Comparison of ENCODE assay signal across 21 mouse cellular contexts in the genomic region with DNA sequence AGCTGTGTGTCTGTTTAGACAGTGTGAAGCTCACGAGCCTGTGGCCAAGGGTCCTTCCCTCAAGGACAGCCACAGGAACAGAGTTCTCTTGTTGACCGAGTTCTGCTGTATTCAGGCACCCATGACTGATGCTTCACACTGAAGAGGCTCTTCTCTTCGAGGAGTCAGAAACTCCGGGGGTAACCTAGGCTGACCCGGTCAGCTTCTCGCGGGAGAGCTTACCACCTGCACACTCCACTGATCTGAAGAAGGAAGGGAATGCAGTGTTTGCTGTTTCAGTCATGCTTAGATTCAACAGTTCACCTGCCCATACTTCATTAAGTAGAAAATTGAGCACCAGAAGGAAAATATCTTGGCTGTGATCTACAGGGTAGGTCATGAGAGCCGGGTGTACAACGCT. TPM values are rescaled to one million over a fixed set of nuclear protein-coding genes. Genes with fewer than 3 reads are reported as not detected.
DNase-seq lines count a peak whose midpoint lies in the region; ATAC-seq and TF ChIP-seq lines count a peak whose summit lies in the region.
"Had no signal": no experiment of that assay in that cellular context is flagged by ENCODE, and none has a peak within 500 bp of the region (broad histone marks: within the 10 kb centered on the region; RNA-seq: fewer than 3 reads in every experiment).

No protein-coding gene starts in this region.

- H3K9ac ChIP-seq in kidney, embryonic 16.5 days (replicated peaks; ENCODE audit: low read length) = no peak overlapping the region
- H3K9ac ChIP-seq in lung, postnatal 0 days (replicated peaks; ENCODE audit: low read depth) = no peak overlapping the region
- H3K9ac ChIP-seq: embryonic facial prominence, embryonic 13.5 days; heart, embryonic 13.5 days; hindbrain, embryonic 12.5 days had no signal

- H3K27me3 ChIP-seq in kidney, embryonic 16.5 days (ENCODE audit: insufficient read depth, low read length) = no peaks in the 10 kb centered on the region
- no peaks in the 10 kb centered on the region for H3K27me3 ChIP-seq in lung, postnatal 0 days (replicated peaks; ENCODE audit: insufficient read depth, low read length)
- no peaks in the 10 kb centered on the region for H3K27me3 ChIP-seq in limb, embryonic 10.5 days (ENCODE audit: low read depth, poor library complexity, severe bottlenecking)
- H3K27me3 ChIP-seq: embryonic facial prominence, embryonic 13.5 days; heart, embryonic 13.5 days; hindbrain, embryonic 12.5 days had no signal

- no peak overlapping the region for H3K27ac ChIP-seq in kidney, embryonic 16.5 days (ENCODE audit: low read length)
- H3K27ac ChIP-seq in lung, postnatal 0 days (ENCODE audit: low read length) = no peak overlapping the region
- no peak overlapping the region for H3K27ac ChIP-seq in limb, embryonic 10.5 days
- H3K27ac ChIP-seq: embryonic facial prominence, embryonic 13.5 days; gastrocnemius, adult 2 months; heart, embryonic 13.5 days; hindbrain, embryonic 12.5 days had no signal

- H3K4me2 ChIP-seq in kidney, embryonic 16.5 days (replicated peaks; ENCODE audit: low read depth, low read length) = no peak overlapping the region
- H3K4me2 ChIP-seq in lung, postnatal 0 days (replicated peaks; ENCODE audit: low read depth, low read length) = no peak overlapping the region
- H3K4me2 ChIP-seq: embryonic facial prominence, embryonic 13.5 days; heart, embryonic 13.5 days; hindbrain, embryonic 12.5 days had no signal

- TF ChIP-seq EP300 in lung, postnatal 0 days (IDR thresholded peaks at IDR 0.05) = no peak

- no peaks in the 10 kb centered on the region for H3K36me3 ChIP-seq in kidney, embryonic 16.5 days (ENCODE audit: insufficient read depth, low read length)
- H3K36me3 ChIP-seq in lung, postnatal 0 days (ENCODE audit: insufficient read depth, low read length) = no peaks in the 10 kb centered on the region
- no peaks in the 10 kb centered on the region for H3K36me3 ChIP-seq in limb, embryonic 10.5 days
- H3K36me3 ChIP-seq: embryonic facial prominence, embryonic 13.5 days; heart, embryonic 13.5 days; hindbrain, embryonic 12.5 days had no signal

- peak; percentile 83 for ATAC-seq in kidney, embryonic 16.5 days (ENCODE audit: low FRiP score, low TSS enrichment)
- ATAC-seq in lung, postnatal 0 days = peak; percentile 83
- ATAC-seq: activated CD4-positive, CD25-positive, alpha-beta regulatory T cell, adult 4 months; forebrain, embryonic 14.5 days had no signal

- no peaks in the 10 kb centered on the region for H3K9me3 ChIP-seq in kidney, embryonic 16.5 days (ENCODE audit: low read length)
- no peaks in the 10 kb centered on the region for H3K9me3 ChIP-seq in lung, postnatal 0 days (ENCODE audit: low read length)
- no peaks in the 10 kb centered on the region for H3K9me3 ChIP-seq in limb, embryonic 10.5 days (replicated peaks)
- H3K9me3 ChIP-seq: embryonic facial prominence, embryonic 13.5 days; hindbrain, embryonic 12.5 days had no signal

- TF ChIP-seq CTCF in lung, postnatal 0 days (IDR thresholded peaks at IDR 0.05) = no peak

- DNase-seq in heart, adult 11 months = peak; percentile 56
- no peak for DNase-seq in heart, postnatal 14 days
- DNase-seq in kidney, adult 18-20 months = no peak
- peak; percentile 49 for DNase-seq in lung, postnatal 0 days (ENCODE audit: low spot score)
- DNase-seq in lung, postnatal 25 days (ENCODE audit: low spot score) = no peak
- peak; percentile 20 for DNase-seq in limb, embryonic 10.5 days (ENCODE audit: low spot score)
- no peak for DNase-seq in thymus, postnatal 25 days
- DNase-seq: adrenal gland, postnatal 14 days; cerebellum, adult 11-12 months; cerebellum, adult 9-10 months; cerebellum, postnatal 25 days; gastrocnemius, postnatal 25 days; heart, postnatal 4 days had no signal

- peaks cover 8% of the 10 kb centered on the region for H3K4me1 ChIP-seq in kidney, embryonic 16.5 days (ENCODE audit: insufficient read depth, low read length)
- H3K4me1 ChIP-seq in lung, postnatal 0 days (ENCODE audit: insufficient read depth, low read depth, low read length) = no peaks in the 10 kb centered on the region
- peaks cover 6% of the 10 kb centered on the region; the same call in 1 of the 2 replicates for H3K4me1 ChIP-seq in limb, embryonic 10.5 days
- H3K4me1 ChIP-seq: embryonic facial prominence, embryonic 13.5 days; hindbrain, embryonic 12.5 days had no signal

- 44% methylated on average over 9 of the region's 9 CpGs for WGBS in kidney, embryonic 16.5 days
- 49% methylated on average over 9 of the region's 9 CpGs for WGBS in lung, postnatal 0 days
- WGBS in limb, embryonic 10.5 days = 89% methylated on average over 9 of the region's 9 CpGs

- no peak overlapping the region for H3K4me3 ChIP-seq in kidney, embryonic 16.5 days (ENCODE audit: low read length)
- no peak overlapping the region for H3K4me3 ChIP-seq in lung, postnatal 0 days (ENCODE audit: low read depth, low read length)
- H3K4me3 ChIP-seq in limb, embryonic 10.5 days = no peak overlapping the region
- H3K4me3 ChIP-seq: embryonic facial prominence, embryonic 13.5 days; gastrocnemius, adult 2 months; heart, embryonic 13.5 days; hindbrain, embryonic 12.5 days had no signal

- intact Hi-C loops in heart, postnatal 14 days (cut with DNase I) = no loop called here

RNA-seq across cellular contexts. Expression of a gene that starts 8.2 kb away (rescaled TPM):
- 10 to 100 TPM; 12.4 to 13.3 TPM for total RNA-seq in heart, postnatal 14 days (2021)
- 25.9 and 26.0 TPM in 2 replicates for polyA plus RNA-seq in kidney, embryonic 16.5 days (2015; fragmentation: Nextera tagmentation; extraction: Ambion mirVana)
- 42.2 and 46.4 TPM in 2 replicates for polyA plus RNA-seq in lung, postnatal 0 days (2015; fragmentation: Nextera tagmentation; extraction: Ambion mirVana)
- polyA plus RNA-seq in limb, embryonic 10.5 days (2016; fragmentation: Nextera tagmentation; extraction: Ambion mirVana) = 23.8 and 26.7 TPM in 2 replicates
- total RNA-seq: MEL had no signal

Comparison
In these comparisons a context has a peak if more than half of its experiments do, and no peak if none do; other contexts are left out.
1. DNase-seq: peak in heart, adult 11 months (single experiment), lung, postnatal 0 days (single experiment) and limb, embryonic 10.5 days (single experiment); none in heart, postnatal 14 days (0 of 2), kidney, adult 18-20 months (single experiment), lung, postnatal 25 days (single experiment) and thymus, postnatal 25 days (single experiment).